In genomic region chr1:192078406-192078805, GRCm38 (mm10) we compare ENCODE assay signal across 8 mouse cellular contexts. TPM values are rescaled to one million over a fixed set of nuclear protein-coding genes. Genes with fewer than 3 reads are reported as not detected.
DNase-seq lines count a peak whose midpoint lies in the region; ATAC-seq lines count a peak whose summit lies in the region.

No protein-coding gene starts in this region.

- H3K4me3 ChIP-seq in neural tube, embryonic 15.5 days (replicated peaks): no peak overlapping the region
- H3K4me3 ChIP-seq in kidney, embryonic 16.5 days (ENCODE audit: low read length): no peak overlapping the region
- H3K4me3 ChIP-seq in macrophage (ENCODE audit: inconsistent target): no peak overlapping the region
- H3K4me3 ChIP-seq in forebrain, embryonic 13.5 days: no peak overlapping the region

- H3K4me1 ChIP-seq in neural tube, embryonic 15.5 days: 0 out of 2 replicates have a peak, but pooled peaks cover 3% of the 10 kb centered on the region
- H3K4me1 ChIP-seq in kidney, embryonic 16.5 days (ENCODE audit: insufficient read depth, low read length): peaks cover 44% of the 10 kb centered on the region
- H3K4me1 ChIP-seq in forebrain, embryonic 13.5 days: peaks cover 16% of the 10 kb centered on the region

- H3K36me3 ChIP-seq in neural tube, embryonic 15.5 days: no peaks in the 10 kb centered on the region
- peaks cover 12% of the 10 kb centered on the region for H3K36me3 ChIP-seq in kidney, embryonic 16.5 days (ENCODE audit: insufficient read depth, low read length)
- H3K36me3 ChIP-seq in macrophage (ENCODE audit: inconsistent target): no peaks in the 10 kb centered on the region
- no peaks in the 10 kb centered on the region for H3K36me3 ChIP-seq in forebrain, embryonic 13.5 days (ENCODE audit: poor library complexity, severe bottlenecking)

- ATAC-seq in neural tube, embryonic 15.5 days (ENCODE audit: low FRiP score): no peak
- peak; percentile 43; the same call in 1 of the 2 replicates for ATAC-seq in kidney, embryonic 16.5 days (ENCODE audit: low FRiP score, low TSS enrichment)
- ATAC-seq in forebrain, embryonic 13.5 days: no peak

- H3K9me3 ChIP-seq in neural tube, embryonic 15.5 days (replicated peaks): no peaks in the 10 kb centered on the region
- H3K9me3 ChIP-seq in kidney, embryonic 16.5 days (ENCODE audit: low read length): peaks cover 12% of the 10 kb centered on the region
- no peaks in the 10 kb centered on the region for H3K9me3 ChIP-seq in forebrain, embryonic 13.5 days (replicated peaks)

- H3K27me3 ChIP-seq in neural tube, embryonic 15.5 days (replicated peaks): no peaks in the 10 kb centered on the region
- H3K27me3 ChIP-seq in kidney, embryonic 16.5 days (ENCODE audit: insufficient read depth, low read length): no peaks in the 10 kb centered on the region
- no peaks in the 10 kb centered on the region for H3K27me3 ChIP-seq in forebrain, embryonic 13.5 days

- H3K27ac ChIP-seq in neural tube, embryonic 15.5 days (replicated peaks): 0 out of 2 replicates have a peak overlapping the region, but pooled peaks have one; percentile 23
- peak overlapping the region; percentile 92 for H3K27ac ChIP-seq in kidney, embryonic 16.5 days (ENCODE audit: low read length)
- peak overlapping the region; percentile 78 for H3K27ac ChIP-seq in macrophage
- no peak overlapping the region; the same call in 1 of the 2 replicates for H3K27ac ChIP-seq in forebrain, embryonic 13.5 days

- peaks cover 26% of the 10 kb centered on the region; the same call in 1 of the 2 replicates for H3K79me2 ChIP-seq in macrophage (ENCODE audit: inconsistent target)

- H3K9ac ChIP-seq in neural tube, embryonic 15.5 days (replicated peaks): no peak overlapping the region
- no peak overlapping the region for H3K9ac ChIP-seq in kidney, embryonic 16.5 days (replicated peaks; ENCODE audit: low read length)
- no peak overlapping the region for H3K9ac ChIP-seq in forebrain, embryonic 13.5 days

- no peak overlapping the region for H3K4me2 ChIP-seq in neural tube, embryonic 15.5 days
- H3K4me2 ChIP-seq in kidney, embryonic 16.5 days (replicated peaks; ENCODE audit: low read depth, low read length): no peak overlapping the region
- no peak overlapping the region for H3K4me2 ChIP-seq in forebrain, embryonic 13.5 days

- 62% methylated on average over 3 of the region's 3 CpGs for WGBS in neural tube, embryonic 15.5 days
- WGBS in kidney, embryonic 16.5 days: 35% methylated on average over 3 of the region's 3 CpGs
- WGBS in macrophage (ENCODE audit: missing documents): 0% methylated on average over 3 of the region's 3 CpGs
- WGBS in forebrain, embryonic 13.5 days: 61% methylated on average over 3 of the region's 3 CpGs

- DNase-seq in neural tube, embryonic 10.5 days (ENCODE audit: extremely low spot score, low spot score): no peak
- DNase-seq in gastrocnemius, postnatal 25 days: peak; percentile 62
- no peak for DNase-seq in retina, embryonic 14.5 days (ENCODE audit: low spot score)
- DNase-seq in layer of hippocampus, adult 9-10 months (ENCODE audit: low spot score): no peak

RNA-seq across cellular contexts. Expression of gene Traf5, which starts 14.0 kb away (rescaled TPM):
- 1.7 and 5.8 TPM in 2 replicates for polyA plus RNA-seq in neural tube, embryonic 15.5 days (2015; fragmentation: Nextera tagmentation; extraction: Ambion mirVana)
- 1 to 10 TPM; 2.3 to 3.1 TPM for total RNA-seq in gastrocnemius, postnatal 25 days (2021)
- 23.6 and 25.2 TPM in 2 replicates for polyA plus RNA-seq in kidney, embryonic 16.5 days (2015; fragmentation: Nextera tagmentation; extraction: Ambion mirVana)
- total RNA-seq in macrophage (2018; cell fraction: chromatin; rRNA removed): 100 to 1,000 TPM in 1 of 26 experiments, 10 to 100 TPM in 25; 14.5 to 134 (median 47.7) TPM
- 10 to 100 TPM in 24 of 26 experiments, 1 to 10 TPM in 2; 8.2 to 22.8 (median 16.7) TPM for total RNA-seq in macrophage (2018; cell fraction: cytosol; rRNA removed)
- total RNA-seq in macrophage (2018; cell fraction: nucleus; rRNA removed): 10 to 100 TPM; 11.6 to 42.9 (median 24.2) TPM
- polyA plus RNA-seq in macrophage (2018): 8.7 to 19.3 TPM (median 11.1 TPM) in 3 replicates
- polyA plus RNA-seq in forebrain, embryonic 13.5 days (2015; fragmentation: Nextera tagmentation; extraction: Ambion mirVana): 2.7 and 4.1 TPM in 2 replicates

RNA-seq across cellular contexts. Expression of gene Rcor3, which starts 59.5 kb away (rescaled TPM):
- polyA plus RNA-seq in neural tube, embryonic 15.5 days (2015; fragmentation: Nextera tagmentation; extraction: Ambion mirVana): 36.0 and 38.3 TPM in 2 replicates
- 10 to 100 TPM; 22.8 to 23.1 TPM for total RNA-seq in gastrocnemius, postnatal 25 days (2021)
- polyA plus RNA-seq in kidney, embryonic 16.5 days (2015; fragmentation: Nextera tagmentation; extraction: Ambion mirVana): 26.3 and 27.1 TPM in 2 replicates
- total RNA-seq in macrophage (2018; cell fraction: chromatin; rRNA removed): 100 to 1,000 TPM in 9 of 26 experiments, 10 to 100 TPM in 17; 16.9 to 196 (median 81.9) TPM
- 10 to 100 TPM in 25 of 26 experiments, 1 to 10 TPM in 1; 8.5 to 23.6 (median 17.8) TPM for total RNA-seq in macrophage (2018; cell fraction: cytosol; rRNA removed)
- total RNA-seq in macrophage (2018; cell fraction: nucleus; rRNA removed): 100 to 1,000 TPM in 3 of 26 experiments, 10 to 100 TPM in 23; 12.8 to 118 (median 53.4) TPM
- polyA plus RNA-seq in macrophage (2018): 10.4 to 14.7 TPM (median 12.5 TPM) in 3 replicates
- 20.3 and 22.2 TPM in 2 replicates for polyA plus RNA-seq in forebrain, embryonic 13.5 days (2015; fragmentation: Nextera tagmentation; extraction: Ambion mirVana)
